Mouse (Mus musculus): ENCODE measurements around the gene Zmat5. TPM values are rescaled to one million over a fixed set of nuclear protein-coding genes. Genes with fewer than 3 reads are reported as not detected.

Zmat5 gene
- 10 to 100 TPM; 20.4 to 20.9 TPM for total RNA-seq (2021)
- long read RNA-seq, experiment 1, transcript Zmat5-201 (6 exons, 792 nt): major isoform, 12 of 44 reads
- long read RNA-seq, experiment 1, partial matches to known transcripts: 5 of 44 reads
- long read RNA-seq, experiment 1, other reads (novel, unspliced or antisense): 27 of 44 reads
- long read RNA-seq, experiment 2, transcript Zmat5-201 (6 exons, 792 nt): major isoform, 10 of 30 reads
- long read RNA-seq, experiment 2, partial matches to known transcripts: 1 of 30 reads
- long read RNA-seq, experiment 2, other reads (novel, unspliced or antisense): 19 of 30 reads

- DNase-seq: peak; percentile 84
Measured at GRCm38 (mm10) chr11:4704072-4704964, at the start of gene Zmat5, which contains the start of gene Uqcr10. Gene Zmat5, plus strand, starts transcription at chr11:4704678. Gene Uqcr10, minus strand, starts transcription at chr11:4704342.

GRCm38 (mm10) chr11:4659818-4660217 is 44.7 kb upstream of the Zmat5 start:
- DNase-seq: no peak

- no peak for DNase-seq
Measured at GRCm38 (mm10) chr11:4660309-4661025, 44.0 kb upstream of the Zmat5 start.

GRCm38 (mm10) chr11:4661324-4661723 is 43.2 kb upstream of the Zmat5 start:
- no peak for DNase-seq

- no peak for DNase-seq
Measured at GRCm38 (mm10) chr11:4661871-4662495, 42.5 kb upstream of the Zmat5 start.

- DNase-seq: no peak
Measured at GRCm38 (mm10) chr11:4662496-4662878, 42.0 kb upstream of the Zmat5 start.

GRCm38 (mm10) chr11:4671736-4672135 is 32.7 kb upstream of the Zmat5 start:
- no peak for DNase-seq

- no peak for DNase-seq
Measured at GRCm38 (mm10) chr11:4674593-4674992, 29.9 kb upstream of the Zmat5 start.

- DNase-seq: no peak
Measured at GRCm38 (mm10) chr11:4675126-4675562, 29.3 kb upstream of the Zmat5 start.

- no peak for DNase-seq
Measured at GRCm38 (mm10) chr11:4675693-4676092, 28.8 kb upstream of the Zmat5 start.

GRCm38 (mm10) chr11:4677250-4677872 is 27.1 kb upstream of the Zmat5 start:
- no peak for DNase-seq

- no peak for DNase-seq
Measured at GRCm38 (mm10) chr11:4678700-4679440, 25.6 kb upstream of the Zmat5 start.

GRCm38 (mm10) chr11:4679441-4679832 is 25.0 kb upstream of the Zmat5 start:
- no peak for DNase-seq

GRCm38 (mm10) chr11:4680126-4680525 is 24.4 kb upstream of the Zmat5 start:
- DNase-seq: no peak

- no peak for DNase-seq
Measured at GRCm38 (mm10) chr11:4683516-4683915, 21.0 kb upstream of the Zmat5 start.

GRCm38 (mm10) chr11:4684186-4684585 is 20.3 kb upstream of the Zmat5 start:
- DNase-seq: no peak

- DNase-seq: no peak
Measured at GRCm38 (mm10) chr11:4685071-4685470, 19.4 kb upstream of the Zmat5 start.

GRCm38 (mm10) chr11:4685510-4685909 is 19.0 kb upstream of the Zmat5 start:
- DNase-seq: no peak

- no peak for DNase-seq
Measured at GRCm38 (mm10) chr11:4687027-4687426, 17.5 kb upstream of the Zmat5 start.

GRCm38 (mm10) chr11:4687874-4688273 is 16.6 kb upstream of the Zmat5 start:
- no peak for DNase-seq
